Mouse (Mus musculus): ENCODE data around the gene Ift88. TPM values are rescaled to one million over a fixed set of nuclear protein-coding genes. Genes with fewer than 3 reads are reported as not detected.

The Ift88 gene
- polyA plus RNA-seq, 1 experiment from 2014 or later, result 1.4 TPM

DNA sequence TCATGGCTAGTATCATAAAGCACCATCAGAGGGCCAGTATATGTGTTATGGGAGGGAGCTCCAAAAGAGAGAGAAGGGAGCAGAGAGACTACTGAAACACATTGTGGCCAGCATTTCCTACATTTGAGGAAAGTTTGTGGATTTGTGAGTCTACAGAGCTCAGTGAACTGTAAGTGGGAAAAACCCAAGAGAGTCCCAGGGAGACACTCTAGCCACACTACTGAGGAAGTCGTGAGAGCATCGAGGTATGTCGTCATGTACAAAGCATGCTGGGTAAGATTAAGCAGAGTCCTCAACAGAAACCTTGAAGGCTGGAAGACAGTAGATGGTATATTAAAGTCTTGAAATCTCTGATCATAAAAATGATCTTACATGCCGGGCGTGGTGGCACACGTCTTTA, 60.3 kb downstream of the Ift88 start:
- Histone ChIP-seq H3K9ac (ENCODE audit: low read depth, low read length) (no peak overlapping the region), H3K9me3 (replicated peaks; ENCODE audit: control insufficient read depth, low read length) (no peaks in the 10 kb centered on the region), H3K27ac (ENCODE audit: low read length) (no peak overlapping the region), H3K36me3 (ENCODE audit: control insufficient read depth, insufficient read depth) (no peaks in the 10 kb centered on the region), H3K4me3 (ENCODE audit: low read depth, low read length) (no peak overlapping the region), H3K27me3 (ENCODE audit: control insufficient read depth, insufficient read depth, low read depth, low read length) (no peaks in the 10 kb centered on the region), H3K4me1 (ENCODE audit: control insufficient read depth, low read depth, low read length) (no peaks in the 10 kb centered on the region), H3K4me2 (ENCODE audit: low read depth, low read length) (no peak overlapping the region)
- WGBS (ENCODE audit: insufficient replicate concordance), result 74% methylated on average over 6 of the region's 6 CpGs
- no peak for ATAC-seq (ENCODE audit: low read depth)

DNA sequence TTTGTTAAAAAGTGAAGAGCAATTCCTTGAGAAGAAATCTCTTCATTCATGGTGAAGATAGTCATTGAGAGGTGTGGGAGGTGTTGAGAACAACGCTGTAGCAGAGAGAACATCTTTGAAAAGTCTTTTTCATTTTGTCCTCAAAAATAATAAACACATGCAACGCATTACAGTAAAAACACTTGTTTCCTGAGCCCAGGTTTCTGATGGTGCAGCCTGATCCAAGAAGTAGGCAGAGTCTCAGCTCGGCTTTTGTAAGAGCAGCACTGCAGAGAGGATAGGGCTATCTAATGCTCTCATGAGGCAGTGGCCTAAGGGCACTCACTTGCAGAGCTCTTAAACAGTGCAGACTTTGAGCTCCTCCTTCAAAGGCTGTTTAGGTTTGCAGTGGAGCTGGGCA, 65.8 kb downstream of the Ift88 start:
- ATAC-seq (ENCODE audit: low read depth), result no peak
- WGBS (ENCODE audit: insufficient replicate concordance), result 63% methylated on average over 3 of the region's 3 CpGs
- no peak overlapping the region for H3K27ac ChIP-seq (ENCODE audit: low read length)
- no peak overlapping the region for H3K4me2 ChIP-seq (ENCODE audit: low read depth, low read length)
- no peaks in the 10 kb centered on the region for H3K27me3 ChIP-seq (ENCODE audit: control insufficient read depth, insufficient read depth, low read depth, low read length)
- no peak overlapping the region for H3K9ac ChIP-seq (ENCODE audit: low read depth, low read length)
- no peak overlapping the region for H3K4me3 ChIP-seq (ENCODE audit: low read depth, low read length)
- H3K4me1 ChIP-seq (ENCODE audit: control insufficient read depth, low read depth, low read length), result no peaks in the 10 kb centered on the region
- H3K9me3 ChIP-seq (replicated peaks; ENCODE audit: control insufficient read depth, low read length), result no peaks in the 10 kb centered on the region
- H3K36me3 ChIP-seq (ENCODE audit: control insufficient read depth, insufficient read depth), result no peaks in the 10 kb centered on the region

DNA sequence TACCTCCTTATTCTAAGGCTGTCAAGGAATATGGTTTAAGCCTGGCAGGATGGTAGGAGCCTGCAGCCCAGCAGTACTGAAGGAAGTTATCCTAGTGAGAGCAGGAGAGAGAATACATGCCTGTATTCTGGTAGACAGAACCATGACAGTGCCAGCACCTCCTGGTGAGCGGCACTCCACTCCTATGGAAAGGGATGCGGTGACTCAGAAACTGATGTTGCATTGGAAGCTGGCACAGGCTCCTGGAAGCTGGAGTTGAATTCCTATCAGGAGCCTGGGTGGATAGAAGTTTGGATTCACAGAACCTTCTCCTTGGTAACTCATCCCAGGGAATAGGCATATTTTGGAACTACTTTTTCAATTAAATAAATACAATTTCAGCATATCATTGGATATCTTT, 70.0 kb downstream of the Ift88 start:
- 87% methylated on average over 2 of the region's 2 CpGs for WGBS (ENCODE audit: insufficient replicate concordance)
- ATAC-seq (ENCODE audit: low read depth), result no peak
- H3K4me1 ChIP-seq (ENCODE audit: control insufficient read depth, low read depth, low read length), result no peaks in the 10 kb centered on the region

DNA sequence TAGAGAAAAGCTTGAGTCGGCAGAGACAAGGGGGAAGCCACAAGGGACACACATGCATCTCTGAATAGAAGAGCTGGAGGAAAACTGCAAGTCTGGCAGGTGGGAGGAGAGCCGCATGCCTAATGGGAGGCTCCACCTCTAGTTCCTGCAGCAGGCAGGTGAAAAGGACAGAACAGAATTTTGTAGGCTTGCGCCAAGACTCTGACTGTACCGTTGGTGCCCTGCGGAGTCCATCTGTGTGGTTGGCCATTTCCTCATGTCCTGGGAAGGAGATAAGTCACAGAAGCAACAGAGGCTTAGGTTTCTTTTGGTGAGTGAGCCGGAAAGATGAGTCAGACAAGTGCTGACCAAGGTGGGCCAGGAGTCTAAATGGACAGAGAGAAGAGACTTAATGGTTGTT, 79.9 kb downstream of the Ift88 start:
- WGBS (ENCODE audit: insufficient replicate concordance), result 63% methylated on average over 6 of the region's 6 CpGs

More for the DNA sequence above, 70.0 kb downstream of the Ift88 start:
- H3K27ac ChIP-seq (ENCODE audit: low read length), result no peak overlapping the region
- no peak overlapping the region for H3K4me3 ChIP-seq (ENCODE audit: low read depth, low read length)
- H3K9me3 ChIP-seq (replicated peaks; ENCODE audit: control insufficient read depth, low read length), result no peaks in the 10 kb centered on the region
- H3K27me3 ChIP-seq (ENCODE audit: control insufficient read depth, insufficient read depth, low read depth, low read length), result no peaks in the 10 kb centered on the region
- no peak overlapping the region for H3K4me2 ChIP-seq (ENCODE audit: low read depth, low read length)
- no peaks in the 10 kb centered on the region for H3K36me3 ChIP-seq (ENCODE audit: control insufficient read depth, insufficient read depth)
- H3K9ac ChIP-seq (ENCODE audit: low read depth, low read length), result no peak overlapping the region

DNA sequence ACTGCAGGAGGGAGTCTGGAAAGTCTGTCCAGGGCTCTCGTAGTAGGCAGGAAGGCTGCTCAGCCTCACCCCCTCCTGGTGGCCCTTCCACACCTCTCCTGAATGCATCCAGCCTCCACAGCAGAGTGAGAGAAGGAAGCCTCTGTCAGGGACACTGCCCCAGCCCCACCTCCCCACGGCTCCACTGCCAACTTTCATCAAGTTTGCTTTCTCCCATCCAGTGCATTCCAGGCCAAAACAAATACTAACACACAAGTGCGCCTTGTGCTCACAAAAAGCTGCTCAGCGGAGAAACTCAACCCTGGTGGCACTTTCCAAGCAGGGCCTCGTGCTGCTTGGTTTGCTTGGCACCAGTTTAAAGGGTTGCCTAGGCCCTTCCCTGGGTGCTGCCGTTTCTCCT, 85.7 kb downstream of the Ift88 start:
- Histone ChIP-seq H3K4me3 (ENCODE audit: low read depth, low read length) (no peak overlapping the region), H3K9ac (ENCODE audit: low read depth, low read length) (no peak overlapping the region), H3K9me3 (replicated peaks; ENCODE audit: control insufficient read depth, low read length) (no peaks in the 10 kb centered on the region), H3K27ac (ENCODE audit: low read length) (no peak overlapping the region), H3K27me3 (ENCODE audit: control insufficient read depth, insufficient read depth, low read depth, low read length) (no peaks in the 10 kb centered on the region), H3K4me2 (ENCODE audit: low read depth, low read length) (no peak overlapping the region), H3K36me3 (ENCODE audit: control insufficient read depth, insufficient read depth) (no peaks in the 10 kb centered on the region), H3K4me1 (ENCODE audit: control insufficient read depth, low read depth, low read length) (no peaks in the 10 kb centered on the region)
- ATAC-seq (ENCODE audit: low read depth), result no peak
- 58% methylated on average over 6 of the region's 6 CpGs for WGBS (ENCODE audit: insufficient replicate concordance)

More for the DNA sequence above, 79.9 kb downstream of the Ift88 start:
- Histone ChIP-seq H3K9me3 (replicated peaks; ENCODE audit: control insufficient read depth, low read length) (no peaks in the 10 kb centered on the region), H3K27me3 (ENCODE audit: control insufficient read depth, insufficient read depth, low read depth, low read length) (no peaks in the 10 kb centered on the region), H3K36me3 (ENCODE audit: control insufficient read depth, insufficient read depth) (no peaks in the 10 kb centered on the region), H3K4me2 (ENCODE audit: low read depth, low read length) (no peak overlapping the region), H3K4me1 (ENCODE audit: control insufficient read depth, low read depth, low read length) (no peaks in the 10 kb centered on the region), H3K27ac (ENCODE audit: low read length) (no peak overlapping the region), H3K4me3 (ENCODE audit: low read depth, low read length) (no peak overlapping the region), H3K9ac (ENCODE audit: low read depth, low read length) (no peak overlapping the region)
- ATAC-seq (ENCODE audit: low read depth), result no peak

DNA sequence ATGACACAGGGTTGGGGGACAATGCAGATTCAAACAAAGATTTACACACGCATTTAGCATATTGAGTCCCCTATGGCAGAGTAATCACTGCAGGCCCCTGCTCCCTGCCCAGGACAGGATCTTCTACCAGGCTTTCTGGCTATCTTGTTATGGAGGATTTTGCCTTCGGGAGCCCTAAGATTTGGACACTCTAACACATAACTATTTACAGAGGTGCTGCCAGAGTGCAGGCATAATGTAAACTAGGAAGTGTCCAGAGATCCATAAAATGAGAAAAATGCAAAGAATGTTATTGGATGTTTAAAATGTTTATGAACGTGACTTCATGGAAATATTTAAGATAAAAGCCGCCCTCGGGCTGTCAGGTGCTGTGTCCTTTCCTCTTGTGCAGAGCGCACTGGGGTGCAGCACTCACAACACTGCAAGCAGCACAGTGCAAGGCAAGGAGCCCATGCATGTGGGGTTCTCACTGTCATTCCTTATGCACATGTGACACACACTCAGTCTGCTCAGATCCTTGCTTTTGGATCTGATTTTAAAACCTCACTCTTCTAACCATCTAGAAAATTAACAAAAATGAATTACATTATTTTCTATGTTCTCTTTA, 91.4 kb downstream of the Ift88 start:
- Histone ChIP-seq H3K36me3 (ENCODE audit: control insufficient read depth, insufficient read depth) (no peaks in the 10 kb centered on the region), H3K4me3 (ENCODE audit: low read depth, low read length) (no peak overlapping the region), H3K9ac (ENCODE audit: low read depth, low read length) (no peak overlapping the region), H3K9me3 (replicated peaks; ENCODE audit: control insufficient read depth, low read length) (no peaks in the 10 kb centered on the region), H3K27ac (ENCODE audit: low read length) (no peak overlapping the region), H3K4me1 (ENCODE audit: control insufficient read depth, low read depth, low read length) (no peaks in the 10 kb centered on the region), H3K4me2 (ENCODE audit: low read depth, low read length) (no peak overlapping the region), H3K27me3 (ENCODE audit: control insufficient read depth, insufficient read depth, low read depth, low read length) (no peaks in the 10 kb centered on the region)
- ATAC-seq (ENCODE audit: low read depth), result no peak
- WGBS (ENCODE audit: insufficient replicate concordance), result 62% methylated on average over 6 of the region's 6 CpGs

DNA sequence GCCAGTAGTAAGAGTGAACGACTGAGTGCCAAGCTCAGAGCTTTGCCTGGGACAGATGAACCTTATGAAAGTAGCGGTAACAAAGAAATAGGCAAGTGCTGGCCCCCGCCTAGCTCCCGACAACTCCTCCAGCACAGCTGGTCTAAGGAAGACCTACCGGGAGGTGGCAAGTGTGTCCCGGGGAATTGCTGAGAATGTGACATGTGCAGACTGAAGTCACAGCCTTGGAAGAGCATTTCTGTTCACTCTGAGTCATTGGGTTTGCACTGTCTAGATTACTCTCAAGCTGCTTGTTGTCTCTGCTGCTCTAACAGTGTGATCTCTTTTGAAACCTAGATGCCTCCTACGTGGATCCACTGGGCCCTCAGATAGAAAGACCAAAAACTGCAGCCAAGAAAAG, 93.1 kb downstream of the Ift88 start:
- Histone ChIP-seq H3K4me1 (ENCODE audit: control insufficient read depth, low read depth, low read length) (no peaks in the 10 kb centered on the region), H3K9ac (ENCODE audit: low read depth, low read length) (no peak overlapping the region), H3K4me2 (ENCODE audit: low read depth, low read length) (no peak overlapping the region), H3K36me3 (ENCODE audit: control insufficient read depth, insufficient read depth) (no peaks in the 10 kb centered on the region), H3K27ac (ENCODE audit: low read length) (no peak overlapping the region), H3K4me3 (ENCODE audit: low read depth, low read length) (no peak overlapping the region), H3K27me3 (ENCODE audit: control insufficient read depth, insufficient read depth, low read depth, low read length) (no peaks in the 10 kb centered on the region), H3K9me3 (replicated peaks; ENCODE audit: control insufficient read depth, low read length) (no peaks in the 10 kb centered on the region)
- no peak for ATAC-seq (ENCODE audit: low read depth)
- WGBS (ENCODE audit: insufficient replicate concordance), result 69% methylated on average over 7 of the region's 7 CpGs

DNA sequence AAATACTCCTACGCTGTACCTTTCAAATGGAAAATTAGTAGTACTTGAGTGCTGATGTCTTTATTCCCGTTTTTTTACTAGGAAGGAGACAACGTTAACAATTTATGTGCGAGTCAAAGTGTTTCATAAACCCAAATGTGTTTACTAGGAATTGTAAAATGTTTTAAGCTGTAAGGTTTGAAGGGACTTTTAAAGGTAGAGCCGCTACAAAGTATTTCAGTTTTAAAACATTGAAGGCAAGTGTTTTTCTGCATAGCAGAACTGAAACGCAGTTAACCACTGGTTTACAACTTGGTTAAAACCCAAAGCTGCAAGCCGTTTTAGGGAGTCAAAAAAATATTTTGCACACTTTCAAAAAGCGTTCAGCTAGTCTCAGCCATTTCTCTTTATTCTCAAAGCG, 99.9 kb downstream of the Ift88 start:
- Histone ChIP-seq H3K27me3 (ENCODE audit: control insufficient read depth, insufficient read depth, low read depth, low read length) (peaks cover 45% of the 10 kb centered on the region), H3K4me2 (ENCODE audit: low read depth, low read length) (no peak overlapping the region), H3K36me3 (ENCODE audit: control insufficient read depth, insufficient read depth) (no peaks in the 10 kb centered on the region), H3K9me3 (replicated peaks; ENCODE audit: control insufficient read depth, low read length) (no peaks in the 10 kb centered on the region), H3K9ac (ENCODE audit: low read depth, low read length) (no peak overlapping the region), H3K4me1 (ENCODE audit: control insufficient read depth, low read depth, low read length) (peaks cover 10% of the 10 kb centered on the region), H3K27ac (ENCODE audit: low read length) (no peak overlapping the region), H3K4me3 (ENCODE audit: low read depth, low read length) (no peak overlapping the region)
- WGBS (ENCODE audit: insufficient replicate concordance), result 74% methylated on average over 9 of the region's 9 CpGs
- ATAC-seq (ENCODE audit: low read depth), result no peak

DNA sequence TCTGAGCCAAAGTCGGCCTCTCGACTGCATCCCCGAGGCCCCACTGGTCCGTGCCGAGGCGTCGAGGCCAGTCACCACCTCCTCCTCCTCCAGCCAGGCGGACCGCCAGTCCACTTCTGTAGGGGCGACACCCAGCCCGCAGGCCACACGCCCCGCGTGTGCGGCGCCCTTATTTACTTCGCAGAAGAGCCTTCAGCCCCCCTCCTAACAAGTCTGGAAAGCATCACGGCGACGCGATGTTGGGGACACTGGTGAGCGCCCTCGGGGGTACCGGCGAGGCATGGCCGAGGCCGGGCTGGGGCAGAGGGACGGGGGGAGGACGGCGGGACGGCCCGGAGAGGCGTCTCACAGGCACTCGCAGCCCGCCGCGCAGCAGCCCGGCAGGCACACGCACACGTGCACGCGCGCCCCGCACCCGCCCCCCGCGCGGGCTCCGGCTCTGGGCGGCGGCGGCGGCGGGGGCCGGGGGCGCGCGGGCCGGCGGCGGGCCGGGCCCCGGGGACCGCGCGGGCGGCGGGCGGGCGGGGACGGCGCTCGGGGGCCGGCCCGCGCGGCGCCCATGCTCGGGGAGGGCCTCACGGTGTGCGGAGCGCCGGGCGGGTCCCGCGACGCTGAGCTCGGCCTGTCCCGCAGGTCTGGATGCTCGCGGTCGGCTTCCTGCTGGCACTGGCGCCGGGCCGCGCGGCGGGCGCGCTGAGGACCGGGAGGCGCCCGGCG, 101.0 kb downstream of the Ift88 start, which contains the start of gene Il17d:
Gene Il17d (plus strand): TSS at position 107 of the 717 bp plus-strand sequence.
- Histone ChIP-seq H3K4me3 (ENCODE audit: low read depth, low read length) (peak within 1 kb of the TSS; percentile 66), H3K27me3 (ENCODE audit: control insufficient read depth, insufficient read depth, low read depth, low read length) (peaks cover 45% of the 10 kb centered on the region), H3K27ac (ENCODE audit: low read length) (no peak within 1 kb of the TSS), H3K4me1 (ENCODE audit: control insufficient read depth, low read depth, low read length) (peaks cover 10% of the 10 kb centered on the region), H3K4me2 (ENCODE audit: low read depth, low read length) (peak within 1 kb of the TSS; percentile 84), H3K36me3 (ENCODE audit: control insufficient read depth, insufficient read depth) (no peaks in the 10 kb centered on the region), H3K9me3 (replicated peaks; ENCODE audit: control insufficient read depth, low read length) (no peaks in the 10 kb centered on the region), H3K9ac (ENCODE audit: low read depth, low read length) (peak within 1 kb of the TSS; percentile 20; the same call in 1 of the 2 replicates)
- peak; percentile 24; the same call in 1 of the 2 replicates for ATAC-seq (ENCODE audit: low read depth)
- whole genome bisulfite sequencing (ENCODE audit: insufficient replicate concordance), result 1% methylated on average over 66 of the region's 104 CpGs
